Mouse (Mus musculus): Measurements from ENCODE around the gene Prss27. TPM values are rescaled to one million over a fixed set of nuclear protein-coding genes. Genes with fewer than 3 reads are reported as not detected.

Gene Prss27
- polyA plus RNA-seq, 1 experiment: 4.0 TPM

GRCm38 (mm10) chr17:24030551-24030950, 7.4 kb upstream of the Prss27 start:
- TF ChIP-seq CTCF (IDR thresholded peaks at IDR 0.05; ENCODE audit: extremely low read depth, insufficient read length, insufficient replicate concordance, low read depth, low read length) (no peak), POLR2A (IDR thresholded peaks at IDR 0.05; ENCODE audit: low read depth, low read length) (no peak)
- H3K4me1 ChIP-seq (ENCODE audit: control insufficient read depth, insufficient read depth, insufficient read length, low read length): no peaks in the 10 kb centered on the region; the same call in 1 of the 2 replicates
- WGBS: 86% methylated on average over 22 of the region's 22 CpGs
- H3K36me3 ChIP-seq (ENCODE audit: control insufficient read depth, insufficient read depth, low read length): no peaks in the 10 kb centered on the region
- H3K4me3 ChIP-seq (ENCODE audit: low read depth, low read length): no peak overlapping the region
- no peaks in the 10 kb centered on the region for H3K27me3 ChIP-seq (ENCODE audit: control insufficient read depth, insufficient read depth, low read length)
- no peak overlapping the region for H3K27ac ChIP-seq (ENCODE audit: insufficient read depth, low read depth, low read length)

- Histone ChIP-seq H3K4me1 (ENCODE audit: control insufficient read depth, insufficient read depth, insufficient read length, low read length) (peaks cover 22% of the 10 kb centered on the region), H3K4me3 (ENCODE audit: low read depth, low read length) (no peak overlapping the region), H3K36me3 (ENCODE audit: control insufficient read depth, insufficient read depth, low read length) (no peaks in the 10 kb centered on the region), H3K27me3 (ENCODE audit: control insufficient read depth, insufficient read depth, low read length) (no peaks in the 10 kb centered on the region), H3K27ac (ENCODE audit: insufficient read depth, low read depth, low read length) (no peak overlapping the region)
- 78% methylated on average over 7 of the region's 7 CpGs for WGBS
- TF ChIP-seq POLR2A (IDR thresholded peaks at IDR 0.05; ENCODE audit: low read depth, low read length): no peak
- TF ChIP-seq CTCF (IDR thresholded peaks at IDR 0.05; ENCODE audit: extremely low read depth, insufficient read length, insufficient replicate concordance, low read depth, low read length): no peak
Measured at GRCm38 (mm10) chr17:24035087-24035486, 2.9 kb upstream of the Prss27 start.

GRCm38 (mm10) chr17:24036954-24037353, 990 bp upstream of the Prss27 start:
- Histone ChIP-seq H3K27me3 (ENCODE audit: control insufficient read depth, insufficient read depth, low read length) (no peaks in the 10 kb centered on the region), H3K27ac (ENCODE audit: insufficient read depth, low read depth, low read length) (peak overlapping the region; percentile 91)

GRCm38 (mm10) chr17:24037360-24037759, 584 bp upstream of the Prss27 start:
- Histone ChIP-seq H3K36me3 (ENCODE audit: control insufficient read depth, insufficient read depth, low read length) (no peaks in the 10 kb centered on the region), H3K4me3 (ENCODE audit: low read depth, low read length) (peak overlapping the region; percentile 16), H3K27ac (ENCODE audit: insufficient read depth, low read depth, low read length) (peak overlapping the region; percentile 91), H3K4me1 (ENCODE audit: control insufficient read depth, insufficient read depth, insufficient read length, low read length) (peaks cover 22% of the 10 kb centered on the region), H3K27me3 (ENCODE audit: control insufficient read depth, insufficient read depth, low read length) (no peaks in the 10 kb centered on the region)
- no peak for TF ChIP-seq CTCF (IDR thresholded peaks at IDR 0.05; ENCODE audit: extremely low read depth, insufficient read length, insufficient replicate concordance, low read depth, low read length)
- TF ChIP-seq POLR2A (IDR thresholded peaks at IDR 0.05; ENCODE audit: low read depth, low read length): no peak; the same call in 1 of the 2 replicates
- WGBS: 17% methylated on average over 13 of the region's 13 CpGs

More at GRCm38 (mm10) chr17:24036954-24037353, 990 bp upstream of the Prss27 start:
- WGBS: 37% methylated on average over 6 of the region's 6 CpGs
- TF ChIP-seq CTCF (IDR thresholded peaks at IDR 0.05; ENCODE audit: extremely low read depth, insufficient read length, insufficient replicate concordance, low read depth, low read length) (peak; percentile 40; the same call in 1 of the 2 replicates), POLR2A (IDR thresholded peaks at IDR 0.05; ENCODE audit: low read depth, low read length) (no peak)
- Histone ChIP-seq H3K36me3 (ENCODE audit: control insufficient read depth, insufficient read depth, low read length) (no peaks in the 10 kb centered on the region), H3K4me1 (ENCODE audit: control insufficient read depth, insufficient read depth, insufficient read length, low read length) (peaks cover 22% of the 10 kb centered on the region), H3K4me3 (ENCODE audit: low read depth, low read length) (peak overlapping the region; percentile 16)

GRCm38 (mm10) chr17:24044482-24044881, 6.5 kb downstream of the Prss27 start:
- Histone ChIP-seq H3K4me1 (ENCODE audit: control insufficient read depth, insufficient read depth, insufficient read length, low read length) (peaks cover 27% of the 10 kb centered on the region), H3K36me3 (ENCODE audit: control insufficient read depth, insufficient read depth, low read length) (peaks cover 21% of the 10 kb centered on the region), H3K27ac (ENCODE audit: insufficient read depth, low read depth, low read length) (no peak overlapping the region), H3K4me3 (ENCODE audit: low read depth, low read length) (no peak overlapping the region), H3K27me3 (ENCODE audit: control insufficient read depth, insufficient read depth, low read length) (no peaks in the 10 kb centered on the region)
- TF ChIP-seq POLR2A (IDR thresholded peaks at IDR 0.05; ENCODE audit: low read depth, low read length) (no peak), CTCF (IDR thresholded peaks at IDR 0.05; ENCODE audit: extremely low read depth, insufficient read length, insufficient replicate concordance, low read depth, low read length) (peak; percentile 39; the same call in 1 of the 2 replicates)
- 28% methylated on average over 5 of the region's 5 CpGs for WGBS

DNA sequence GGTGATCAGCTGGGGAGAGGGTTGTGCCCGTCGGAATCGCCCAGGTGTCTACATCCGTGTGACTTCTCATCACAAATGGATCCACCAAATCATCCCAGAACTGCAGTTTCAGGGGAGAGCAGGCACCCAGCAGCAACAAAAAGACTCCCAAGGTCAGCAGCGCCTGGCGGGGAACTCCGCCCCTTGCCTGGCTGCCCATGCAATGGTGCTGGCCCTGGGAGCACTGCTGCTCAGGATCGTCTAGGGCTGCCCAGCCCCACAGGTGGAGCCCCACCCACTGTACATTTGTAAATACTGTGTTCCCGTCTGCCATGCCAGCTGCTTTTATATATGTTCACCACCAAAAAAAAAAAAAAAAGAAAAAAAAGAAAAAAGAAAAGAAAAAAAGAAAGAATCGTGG, 7.7 kb downstream of the Prss27 start:
- Histone ChIP-seq H3K4me1 (ENCODE audit: control insufficient read depth, insufficient read depth, insufficient read length, low read length) (peaks cover 27% of the 10 kb centered on the region), H3K27ac (ENCODE audit: insufficient read depth, low read depth, low read length) (no peak overlapping the region), H3K36me3 (ENCODE audit: control insufficient read depth, insufficient read depth, low read length) (peaks cover 30% of the 10 kb centered on the region), H3K4me3 (ENCODE audit: low read depth, low read length) (no peak overlapping the region), H3K27me3 (ENCODE audit: control insufficient read depth, insufficient read depth, low read length) (no peaks in the 10 kb centered on the region)
- no peak for TF ChIP-seq POLR2A (IDR thresholded peaks at IDR 0.05; ENCODE audit: low read depth, low read length)
- TF ChIP-seq CTCF (IDR thresholded peaks at IDR 0.05; ENCODE audit: extremely low read depth, insufficient read length, insufficient replicate concordance, low read depth, low read length): no peak
- 55% methylated on average over 10 of the region's 10 CpGs for WGBS

GRCm38 (mm10) chr17:24046026-24046425, 8.1 kb downstream of the Prss27 start:
- Histone ChIP-seq H3K27ac (ENCODE audit: insufficient read depth, low read depth, low read length) (no peak overlapping the region), H3K27me3 (ENCODE audit: control insufficient read depth, insufficient read depth, low read length) (no peaks in the 10 kb centered on the region), H3K4me1 (ENCODE audit: control insufficient read depth, insufficient read depth, insufficient read length, low read length) (peaks cover 27% of the 10 kb centered on the region), H3K36me3 (ENCODE audit: control insufficient read depth, insufficient read depth, low read length) (peaks cover 34% of the 10 kb centered on the region), H3K4me3 (ENCODE audit: low read depth, low read length) (no peak overlapping the region)
- WGBS: 29% methylated on average over 5 of the region's 5 CpGs
- TF ChIP-seq POLR2A (IDR thresholded peaks at IDR 0.05; ENCODE audit: low read depth, low read length) (no peak), CTCF (IDR thresholded peaks at IDR 0.05; ENCODE audit: extremely low read depth, insufficient read length, insufficient replicate concordance, low read depth, low read length) (no peak)

Data from small intestine, adult 2 months (tissue).